Mouse (Mus musculus): ENCODE results near the gene Itpr3.

DNA sequence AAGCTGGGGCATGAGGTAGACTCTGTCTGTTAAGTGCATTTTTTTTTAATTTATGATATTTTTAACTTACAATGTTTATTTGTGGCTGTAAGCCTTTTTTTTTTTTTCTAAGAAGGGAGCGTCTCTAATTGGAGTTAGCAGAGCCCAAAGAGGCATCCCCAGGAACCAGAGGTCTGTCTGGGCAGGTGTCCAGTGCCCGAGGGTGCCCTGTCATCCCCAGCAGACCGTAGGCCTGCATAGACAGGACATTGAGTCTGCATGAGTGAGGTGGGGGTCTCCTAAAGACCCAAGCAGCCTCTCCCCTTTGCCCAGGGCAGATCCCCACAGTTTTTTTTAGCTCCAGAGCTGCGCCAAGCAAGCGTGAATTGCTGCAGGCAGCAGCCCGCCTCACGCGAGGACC, 98.6 kb downstream of the Itpr3 start:
- TF ChIP-seq EP300 (IDR thresholded peaks at IDR 0.05; ENCODE audit: insufficient read depth, low read depth, low read length) (no peak), CTCF (IDR thresholded peaks at IDR 0.05; ENCODE audit: low read depth, low read length) (no peak), POLR2A (IDR thresholded peaks at IDR 0.05; ENCODE audit: insufficient read depth, low read length) (no peak)

Data from ES-Bruce4 (cell line).